Mouse (Mus musculus): ENCODE results near the gene Cyth1. TPM values are rescaled to one million over a fixed set of nuclear protein-coding genes. Genes with fewer than 3 reads are reported as not detected.

Gene Cyth1
- polyA plus RNA-seq, 1 experiment from 2014 or later: 13.1 TPM

DNA sequence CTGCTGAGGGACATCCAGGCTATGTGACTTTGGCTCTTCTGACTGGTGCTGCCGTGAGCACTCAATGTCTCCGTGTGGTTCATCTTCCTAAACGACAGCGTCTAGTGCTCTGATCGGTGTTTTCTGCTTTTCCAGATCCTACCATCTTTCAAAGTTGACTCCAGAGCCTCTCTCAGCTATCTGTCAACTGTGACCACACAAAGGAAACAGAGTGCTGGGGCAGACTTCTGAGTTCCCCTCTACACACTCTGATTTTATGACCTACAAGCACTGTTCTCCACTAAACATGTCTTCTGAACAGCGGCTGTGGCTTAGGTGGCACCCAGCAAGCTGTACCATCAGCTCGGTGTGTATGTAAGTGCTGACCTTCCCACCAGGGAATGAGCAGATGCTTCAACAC is 21.5 kb downstream of the Cyth1 start:
- DNase-seq (ENCODE audit: low spot score): no peak
- H3K4me2 ChIP-seq (replicated peaks; ENCODE audit: low read depth): no peak overlapping the region
- TF ChIP-seq EP300 (optimal IDR thresholded peaks at IDR 0.05): no peak
- TF ChIP-seq CTCF (IDR thresholded peaks at IDR 0.05; ENCODE audit: low read depth): no peak
- ATAC-seq (ENCODE audit: low FRiP score, low TSS enrichment): no peak
- H3K9me3 ChIP-seq (ENCODE audit: control insufficient read depth, low read length): no peaks in the 10 kb centered on the region
- H3K36me3 ChIP-seq (ENCODE audit: control insufficient read depth, insufficient read depth, low read length): no peaks in the 10 kb centered on the region
- no peak overlapping the region for H3K27ac ChIP-seq (replicated peaks)
- H3K4me1 ChIP-seq (replicated peaks; ENCODE audit: control insufficient read depth, insufficient read depth): no peaks in the 10 kb centered on the region
- 87% methylated on average over 7 of the region's 7 CpGs for WGBS
- H3K27me3 ChIP-seq (ENCODE audit: control insufficient read depth, insufficient read depth, low read length): no peaks in the 10 kb centered on the region
- no peak overlapping the region for H3K9ac ChIP-seq (ENCODE audit: low read length)
- no peak overlapping the region for H3K4me3 ChIP-seq (ENCODE audit: low read depth, low read length)

DNA sequence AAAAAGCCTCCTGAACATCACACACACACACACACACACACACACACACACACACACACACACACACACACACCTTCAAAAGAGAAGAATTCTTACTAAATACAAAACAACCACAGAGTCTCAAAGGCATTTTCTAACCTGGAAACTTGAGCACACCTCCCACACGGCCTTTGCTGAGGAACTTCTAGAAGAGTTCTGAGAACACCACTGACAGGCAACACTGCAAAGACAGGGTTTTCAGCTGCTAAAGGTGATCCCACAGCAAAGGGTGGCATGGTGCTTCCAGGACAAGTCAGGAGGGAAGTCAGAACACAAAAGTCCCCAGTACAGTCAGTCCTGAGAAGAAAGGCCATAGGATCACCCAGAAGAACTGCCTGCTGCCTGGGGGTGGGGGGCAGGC is 22.5 kb downstream of the Cyth1 start:
- no peak overlapping the region for H3K4me3 ChIP-seq (ENCODE audit: low read depth, low read length)
- DNase-seq (ENCODE audit: low spot score): no peak
- no peak overlapping the region for H3K4me2 ChIP-seq (replicated peaks; ENCODE audit: low read depth)
- ATAC-seq (ENCODE audit: low FRiP score, low TSS enrichment): no peak
- H3K27me3 ChIP-seq (ENCODE audit: control insufficient read depth, insufficient read depth, low read length): no peaks in the 10 kb centered on the region
- no peak overlapping the region for H3K27ac ChIP-seq (replicated peaks)
- H3K9me3 ChIP-seq (ENCODE audit: control insufficient read depth, low read length): no peaks in the 10 kb centered on the region
- TF ChIP-seq CTCF (IDR thresholded peaks at IDR 0.05; ENCODE audit: low read depth): no peak
- TF ChIP-seq EP300 (optimal IDR thresholded peaks at IDR 0.05): no peak
- 48% methylated on average over 1 of the region's 1 CpGs for WGBS
- H3K9ac ChIP-seq (ENCODE audit: low read length): no peak overlapping the region
- no peaks in the 10 kb centered on the region for H3K4me1 ChIP-seq (replicated peaks; ENCODE audit: control insufficient read depth, insufficient read depth)
- H3K36me3 ChIP-seq (ENCODE audit: control insufficient read depth, insufficient read depth, low read length): no peaks in the 10 kb centered on the region

DNA sequence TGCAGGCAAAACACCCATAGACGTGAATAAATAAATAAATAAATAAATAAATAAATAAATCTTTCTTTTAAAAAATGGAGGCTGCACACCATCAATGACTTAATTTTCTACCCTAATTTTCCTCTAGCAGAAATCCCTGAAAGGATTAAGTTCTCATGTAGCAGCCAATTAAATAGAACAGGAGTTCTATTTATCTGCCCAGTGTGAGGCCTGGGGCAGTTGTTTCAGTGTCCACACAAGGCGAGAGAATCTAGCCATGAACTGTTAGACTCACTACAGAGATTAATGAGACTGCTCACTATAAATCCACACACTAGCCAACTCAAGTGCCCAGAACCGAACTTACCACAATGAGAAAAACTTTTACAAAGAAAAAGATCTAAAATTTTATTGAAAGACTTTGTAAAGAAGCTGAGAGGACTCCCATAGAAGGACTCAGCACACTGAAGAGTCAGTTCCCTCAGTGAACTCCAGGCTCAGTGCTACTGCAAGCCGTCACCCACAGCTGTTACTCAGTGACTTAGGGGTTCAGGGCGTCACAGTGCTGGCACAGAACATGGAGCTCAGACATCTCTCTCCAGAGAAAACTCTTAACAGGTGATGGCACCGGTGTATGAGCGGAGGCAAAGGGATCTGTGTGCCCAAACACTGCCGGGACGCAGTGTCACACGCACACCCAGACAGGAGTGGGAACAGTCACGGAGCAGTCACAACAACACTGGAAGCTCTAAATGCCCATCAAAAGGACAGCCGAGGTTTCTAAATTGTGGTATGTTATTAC is 23.1 kb downstream of the Cyth1 start:
- Histone ChIP-seq H3K4me2 (replicated peaks; ENCODE audit: low read depth) (no peak overlapping the region), H3K4me3 (ENCODE audit: low read depth, low read length) (no peak overlapping the region), H3K27me3 (ENCODE audit: control insufficient read depth, insufficient read depth, low read length) (no peaks in the 10 kb centered on the region), H3K9ac (ENCODE audit: low read length) (no peak overlapping the region), H3K4me1 (replicated peaks; ENCODE audit: control insufficient read depth, insufficient read depth) (no peaks in the 10 kb centered on the region), H3K27ac (replicated peaks) (no peak overlapping the region), H3K9me3 (ENCODE audit: control insufficient read depth, low read length) (no peaks in the 10 kb centered on the region), H3K36me3 (ENCODE audit: control insufficient read depth, insufficient read depth, low read length) (no peaks in the 10 kb centered on the region)
- 76% methylated on average over 12 of the region's 12 CpGs for WGBS
- TF ChIP-seq CTCF (IDR thresholded peaks at IDR 0.05; ENCODE audit: low read depth) (no peak), EP300 (optimal IDR thresholded peaks at IDR 0.05) (no peak)
- no peak for DNase-seq (ENCODE audit: low spot score)
- ATAC-seq (ENCODE audit: low FRiP score, low TSS enrichment): no peak

DNA sequence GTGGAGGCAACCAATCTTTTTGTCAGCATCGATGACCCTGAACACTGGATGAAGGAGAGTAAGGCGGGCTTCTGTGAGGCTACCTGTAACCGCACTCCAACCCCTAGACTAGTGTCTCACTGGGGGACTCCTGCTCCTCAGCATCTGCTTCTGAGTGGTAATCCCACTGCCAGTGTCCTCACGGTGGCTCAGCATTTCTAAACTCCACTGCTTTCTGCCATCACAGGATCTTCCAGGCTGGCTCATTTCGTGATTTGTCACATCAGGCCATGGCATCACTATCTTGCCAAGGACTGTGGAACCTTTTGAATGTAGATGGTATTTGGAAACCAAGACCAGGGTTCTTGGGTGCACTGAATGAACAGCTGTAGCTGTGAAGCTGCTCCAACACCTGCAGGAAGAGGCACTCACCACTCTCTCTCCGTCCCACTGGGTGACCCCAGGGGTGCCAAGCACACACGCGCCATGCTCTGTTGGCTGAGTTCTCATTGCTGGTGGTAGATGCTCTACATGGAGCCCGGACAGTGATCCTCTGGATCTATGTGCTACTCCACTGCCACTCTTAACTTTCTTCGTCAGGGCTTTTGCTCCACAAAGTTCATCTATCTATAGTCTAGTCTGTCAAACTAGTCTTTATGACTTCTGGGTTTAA is 24.9 kb downstream of the Cyth1 start:
- Histone ChIP-seq H3K36me3 (ENCODE audit: control insufficient read depth, insufficient read depth, low read length) (no peaks in the 10 kb centered on the region), H3K27ac (replicated peaks) (no peak overlapping the region), H3K4me2 (replicated peaks; ENCODE audit: low read depth) (no peak overlapping the region), H3K4me1 (replicated peaks; ENCODE audit: control insufficient read depth, insufficient read depth) (no peaks in the 10 kb centered on the region), H3K4me3 (ENCODE audit: low read depth, low read length) (no peak overlapping the region), H3K9me3 (ENCODE audit: control insufficient read depth, low read length) (no peaks in the 10 kb centered on the region), H3K27me3 (ENCODE audit: control insufficient read depth, insufficient read depth, low read length) (no peaks in the 10 kb centered on the region), H3K9ac (ENCODE audit: low read length) (no peak overlapping the region)
- DNase-seq (ENCODE audit: low spot score): no peak
- no peak for ATAC-seq (ENCODE audit: low FRiP score, low TSS enrichment)
- WGBS: 83% methylated on average over 10 of the region's 10 CpGs
- TF ChIP-seq CTCF (IDR thresholded peaks at IDR 0.05; ENCODE audit: low read depth): no peak
- TF ChIP-seq EP300 (optimal IDR thresholded peaks at IDR 0.05): no peak

DNA sequence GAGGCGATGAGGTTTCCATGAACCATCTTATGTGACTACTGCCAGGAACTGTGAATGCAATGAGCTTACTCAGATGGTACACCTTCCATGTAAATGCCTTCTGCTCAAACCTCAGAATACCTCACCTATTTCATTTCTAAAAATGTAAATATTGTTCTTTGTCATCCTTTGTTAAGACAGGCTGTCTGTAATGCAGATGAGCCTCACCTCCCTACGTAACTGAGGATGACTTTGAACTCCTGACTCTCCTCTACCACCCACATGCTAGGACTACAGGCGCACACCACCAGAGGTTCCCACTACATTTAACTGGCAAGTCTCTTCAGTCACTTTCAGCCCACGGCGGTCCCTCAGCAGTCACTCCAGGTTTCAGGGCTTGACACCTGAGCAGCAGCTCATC is 25.5 kb downstream of the Cyth1 start:
- 0 out of 2 replicates have a peak overlapping the region, but pooled peaks have one; percentile 13 for H3K27ac ChIP-seq (replicated peaks)
- 78% methylated on average over 5 of the region's 5 CpGs for WGBS

DNA sequence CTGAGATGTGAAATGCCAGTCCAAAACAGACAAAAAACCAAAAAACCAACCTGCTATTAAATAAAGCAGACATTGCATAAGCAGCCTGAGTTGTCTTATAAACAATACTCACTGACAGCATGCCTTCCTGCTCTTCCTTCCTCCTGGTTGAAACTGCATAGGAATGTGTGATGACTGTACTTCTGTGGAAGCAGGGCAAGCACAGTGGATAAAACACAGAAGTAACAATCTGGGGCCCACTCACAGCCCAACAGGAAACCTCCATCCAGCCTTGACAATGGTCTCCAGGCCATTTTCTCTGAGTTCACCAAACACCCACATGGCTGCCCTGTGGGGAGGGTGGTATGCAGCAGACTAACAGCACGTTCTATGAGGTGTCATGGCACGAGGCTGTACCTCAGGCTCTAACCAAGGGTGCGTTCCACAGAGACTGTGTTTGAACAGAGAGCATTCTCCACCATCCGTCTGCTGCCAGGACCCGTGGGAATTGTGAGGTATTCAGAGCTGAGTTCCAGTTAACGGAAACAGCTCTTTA is 26.0 kb downstream of the Cyth1 start:
- 59% methylated on average over 6 of the region's 6 CpGs for WGBS
- Histone ChIP-seq H3K9ac (ENCODE audit: low read length) (no peak overlapping the region), H3K36me3 (ENCODE audit: control insufficient read depth, insufficient read depth, low read length) (no peaks in the 10 kb centered on the region), H3K4me2 (replicated peaks; ENCODE audit: low read depth) (no peak overlapping the region), H3K4me3 (ENCODE audit: low read depth, low read length) (no peak overlapping the region), H3K4me1 (replicated peaks; ENCODE audit: control insufficient read depth, insufficient read depth) (no peaks in the 10 kb centered on the region), H3K27me3 (ENCODE audit: control insufficient read depth, insufficient read depth, low read length) (no peaks in the 10 kb centered on the region), H3K27ac (replicated peaks) (0 out of 2 replicates have a peak overlapping the region, but pooled peaks have one; percentile 13), H3K9me3 (ENCODE audit: control insufficient read depth, low read length) (no peaks in the 10 kb centered on the region)
- no peak for ATAC-seq (ENCODE audit: low FRiP score, low TSS enrichment)
- no peak for DNase-seq (ENCODE audit: low spot score)
- TF ChIP-seq CTCF (IDR thresholded peaks at IDR 0.05; ENCODE audit: low read depth): no peak
- no peak for TF ChIP-seq EP300 (optimal IDR thresholded peaks at IDR 0.05)

More for the DNA sequence above, 25.5 kb downstream of the Cyth1 start:
- Histone ChIP-seq H3K36me3 (ENCODE audit: control insufficient read depth, insufficient read depth, low read length) (no peaks in the 10 kb centered on the region), H3K4me1 (replicated peaks; ENCODE audit: control insufficient read depth, insufficient read depth) (no peaks in the 10 kb centered on the region), H3K27me3 (ENCODE audit: control insufficient read depth, insufficient read depth, low read length) (no peaks in the 10 kb centered on the region), H3K4me3 (ENCODE audit: low read depth, low read length) (no peak overlapping the region), H3K9me3 (ENCODE audit: control insufficient read depth, low read length) (no peaks in the 10 kb centered on the region), H3K9ac (ENCODE audit: low read length) (no peak overlapping the region), H3K4me2 (replicated peaks; ENCODE audit: low read depth) (no peak overlapping the region)
- DNase-seq (ENCODE audit: low spot score): no peak
- TF ChIP-seq CTCF (IDR thresholded peaks at IDR 0.05; ENCODE audit: low read depth) (no peak), EP300 (optimal IDR thresholded peaks at IDR 0.05) (no peak)
- no peak for ATAC-seq (ENCODE audit: low FRiP score, low TSS enrichment)
